8 mouse cellular contexts compared by ENCODE assay signal in the genomic region with DNA sequence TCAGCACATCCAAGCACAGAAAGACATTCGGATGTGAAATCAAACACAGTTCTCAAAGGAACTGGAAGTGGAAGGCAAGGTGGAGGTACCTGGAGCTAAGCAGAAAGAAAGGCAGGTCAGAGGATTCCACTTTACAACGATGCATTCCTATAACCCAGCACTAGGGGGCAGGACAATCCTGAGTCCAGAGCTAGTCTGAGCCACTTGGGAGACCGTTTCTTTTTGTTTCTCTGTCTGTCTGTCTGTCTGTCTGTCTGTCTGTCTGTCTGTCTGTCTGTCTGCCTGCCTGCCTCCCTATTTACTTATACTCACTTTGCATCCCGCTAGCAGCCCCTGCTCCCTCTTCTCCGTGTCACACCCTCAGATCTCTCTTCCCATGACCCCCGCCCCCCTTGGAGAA. TPM values are rescaled to one million over a fixed set of nuclear protein-coding genes. Genes with fewer than 3 reads are reported as not detected.
DNase-seq lines count a peak whose midpoint lies in the region; TF ChIP-seq lines count a peak whose summit lies in the region.

No protein-coding gene starts in this region.

- no peaks in the 10 kb centered on the region for H3K27me3 ChIP-seq in C2C12 (ENCODE audit: control insufficient read depth, insufficient read depth, insufficient read length)
- H3K27me3 ChIP-seq in spleen, adult 2 months (ENCODE audit: control insufficient read depth, insufficient read depth, low read length) = no peaks in the 10 kb centered on the region

- TF ChIP-seq CTCF in C2C12 (IDR thresholded peaks at IDR 0.05; ENCODE audit: control insufficient read depth, insufficient read depth, insufficient read length) = peak; percentile 51
- TF ChIP-seq CTCF in spleen, adult 2 months (IDR thresholded peaks at IDR 0.05; ENCODE audit: extremely low read depth, insufficient read depth, insufficient read length, insufficient replicate concordance) = peak; percentile 44; the same call in 1 of the 2 replicates

- no peak for TF ChIP-seq POLR2A in spleen, adult 2 months (IDR thresholded peaks at IDR 0.05; ENCODE audit: low read depth, low read length)

- DNase-seq in adrenal gland, adult (ENCODE audit: inconsistent age in 2 of 2, low spot score in 1 of 2) = peak; percentile 23 to 75
- no peak for DNase-seq in adrenal gland, postnatal 4 days (ENCODE audit: low spot score in 2 of 2)
- peak; percentile 47 for DNase-seq in c-Kit-positive CD71-negative TER-119-negative erythroid progenitor cells, embryonic 14.5 days (ENCODE audit: low read depth)
- DNase-seq in forelimb bud, embryonic 11.5 days (ENCODE audit: low read depth, low spot score) = peak; percentile 51
- DNase-seq in kidney, postnatal 10 days = peak; percentile 52
- peak; percentile 58 for DNase-seq in lung, postnatal 36 days
- DNase-seq in spleen, adult 2 months (ENCODE audit: low read depth in 1 of 2, low spot score in 2 of 2) = peak in 1 of 2 experiments; percentile 48

- no peak overlapping the region for H3K4me3 ChIP-seq in C2C12 (ENCODE audit: insufficient read depth, poor library complexity, severe bottlenecking)
- peak overlapping the region; percentile 21; the same call in 1 of the 2 replicates for H3K4me3 ChIP-seq in spleen, adult 2 months (ENCODE audit: extremely low read depth, insufficient read depth, insufficient read length)

- no peaks in the 10 kb centered on the region for H3K79me3 ChIP-seq in C2C12 (ENCODE audit: low read depth)

- H3K36me3 ChIP-seq in C2C12 (ENCODE audit: control insufficient read depth, insufficient read depth) = no peaks in the 10 kb centered on the region
- no peaks in the 10 kb centered on the region for H3K36me3 ChIP-seq in spleen, adult 2 months (ENCODE audit: control insufficient read depth, insufficient read depth, low read length)

- WGBS in spleen, adult 2 months = 12% methylated on average over 6 of the region's 6 CpGs

- no peak overlapping the region for H3K27ac ChIP-seq in spleen, adult 2 months (ENCODE audit: insufficient read depth, low read length)

- no peaks in the 10 kb centered on the region for H3K79me2 ChIP-seq in C2C12 (ENCODE audit: control insufficient read depth, insufficient read depth)

- H3ac ChIP-seq in C2C12 (ENCODE audit: control insufficient read depth, insufficient read length, low read depth) = peak overlapping the region; percentile 39

- H3K4me1 ChIP-seq in spleen, adult 2 months (ENCODE audit: control insufficient read depth, insufficient read depth, insufficient read length) = no peaks in the 10 kb centered on the region; the same call in none of the 2 replicates

TF ChIP-seq in C2C12, 6 proteins besides CTCF, POLR2A, EP300 and RAD21:
- TF ChIP-seq USF1 (IDR thresholded peaks at IDR 0.05; ENCODE audit: low read depth) = no peak
- TF ChIP-seq MYOD1 (IDR thresholded peaks at IDR 0.05; ENCODE audit: control insufficient read depth, insufficient read length, low read depth) = no peak
- no peak for TF ChIP-seq MAX (IDR thresholded peaks at IDR 0.05)
- TF ChIP-seq MYOG (IDR thresholded peaks at IDR 0.05; ENCODE audit: control insufficient read depth, extremely low read depth, insufficient read length) = no peak

RNA-seq across cellular contexts. Expression of a gene that starts 21.1 kb away (rescaled TPM):
- total RNA-seq in adrenal gland, postnatal 4 days (2021) = 10 to 100 TPM; 23.6 to 30.3 TPM
- 34.0 TPM for polyA plus RNA-seq in C2C12 (2012; fragmentation: generic; extraction: Trizol)
- 29.4 and 48.9 TPM in 2 replicates for polyA plus RNA-seq in spleen, adult 2 months (2012; rRNA removed)

RNA-seq across cellular contexts. Expression of a gene that starts 38.6 kb away (rescaled TPM):
- total RNA-seq in adrenal gland, postnatal 4 days (2021) = 10 to 100 TPM; 47.8 to 55.9 TPM
- polyA plus RNA-seq in C2C12 (2012; fragmentation: generic; extraction: Trizol) = 132 TPM
- polyA plus RNA-seq in spleen, adult 2 months (2012; rRNA removed) = 9.6 and 14.9 TPM in 2 replicates

RNA-seq across cellular contexts. Expression of a gene that starts 41.4 kb away (rescaled TPM):
- 10 to 100 TPM; 19.9 to 21.5 TPM for total RNA-seq in adrenal gland, postnatal 4 days (2021)
- polyA plus RNA-seq in C2C12 (2012; fragmentation: generic; extraction: Trizol) = 9.2 TPM
- 4.5 and 6.0 TPM in 2 replicates for polyA plus RNA-seq in spleen, adult 2 months (2012; rRNA removed)

Comparison
In these comparisons a context has a peak if more than half of its experiments do, and no peak if none do; other contexts are left out.
1. DNase-seq: peak in adrenal gland, adult (2 of 2), c-Kit-positive CD71-negative TER-119-negative erythroid progenitor cells, embryonic 14.5 days (single experiment), forelimb bud, embryonic 11.5 days (single experiment), kidney, postnatal 10 days (single experiment) and lung, postnatal 36 days (single experiment); none in adrenal gland, postnatal 4 days (0 of 2).